11 mouse cellular contexts compared by ENCODE assay signal in genomic region chr11:54006901-54007300, GRCm38 (mm10). TPM values are rescaled to one million over a fixed set of nuclear protein-coding genes. Genes with fewer than 3 reads are reported as not detected.
DNase-seq lines count a peak whose midpoint lies in the region; ATAC-seq and TF ChIP-seq lines count a peak whose summit lies in the region.
"Had no signal": no experiment of that assay in that cellular context is flagged by ENCODE, and none has a peak within 500 bp of the region (broad histone marks: within the 10 kb centered on the region; RNA-seq: fewer than 3 reads in every experiment).

No protein-coding gene starts in this region.

- H3K4me3 ChIP-seq in left cerebral cortex, adult 2 months, result no peak overlapping the region
- H3K4me3 ChIP-seq in cerebellum, adult 2 months (replicated peaks; ENCODE audit: insufficient read depth, low read depth, low read length), result no peak overlapping the region
- no peak overlapping the region for H3K4me3 ChIP-seq in heart, embryonic 12.5 days
- no peak overlapping the region for H3K4me3 ChIP-seq in liver, embryonic 14.5 days (ENCODE audit: insufficient read depth in 1 of 2, low read depth in 2 of 2, low read length in 2 of 2)
- H3K4me3 ChIP-seq in midbrain, embryonic 15.5 days, result no peak overlapping the region
- H3K4me3 ChIP-seq: embryonic facial prominence, embryonic 13.5 days; hindbrain, embryonic 12.5 days; myocyte had no signal

- no peak for TF ChIP-seq POLR2A in cerebellum, adult 2 months (IDR thresholded peaks at IDR 0.05; ENCODE audit: borderline replicate concordance, insufficient read depth, low read length)

- peaks cover 63% of the 10 kb centered on the region for H3K4me1 ChIP-seq in cerebellum, adult 2 months (ENCODE audit: control insufficient read depth, insufficient read depth, low read length)
- no peaks in the 10 kb centered on the region for H3K4me1 ChIP-seq in heart, embryonic 12.5 days (replicated peaks)
- peaks cover 42 to 49% of the 10 kb centered on the region in 2 experiments for H3K4me1 ChIP-seq in liver, embryonic 14.5 days (replicated peaks; ENCODE audit: control insufficient read depth in 2 of 2, insufficient read depth in 2 of 2, low read length in 1 of 2)
- H3K4me1 ChIP-seq in midbrain, embryonic 15.5 days, result no peaks in the 10 kb centered on the region

- TF ChIP-seq CTCF in left cerebral cortex, adult 2 months (IDR thresholded peaks at IDR 0.05), result no peak
- TF ChIP-seq CTCF in cerebellum, adult 2 months (IDR thresholded peaks at IDR 0.05; ENCODE audit: borderline replicate concordance, insufficient read depth, low read depth, low read length), result no peak
- no peak for TF ChIP-seq CTCF in liver, embryonic 14.5 days (IDR thresholded peaks at IDR 0.05; ENCODE audit: low read depth)

- no peak overlapping the region for H3K4me2 ChIP-seq in heart, embryonic 12.5 days
- H3K4me2 ChIP-seq in liver, embryonic 14.5 days (ENCODE audit: low read depth), result peak overlapping the region; percentile 46
- H3K4me2 ChIP-seq in midbrain, embryonic 15.5 days, result no peak overlapping the region
- H3K4me2 ChIP-seq: embryonic facial prominence, embryonic 13.5 days; hindbrain, embryonic 12.5 days had no signal

- peak; percentile 82 for DNase-seq in left cerebral cortex, postnatal 4 days
- no peak for DNase-seq in left cerebral cortex, adult 2 months (ENCODE audit: extremely low spot score in 1 of 2, low spot score in 2 of 2)
- peak; percentile 82 to 84 for DNase-seq in cerebellum, adult 2 months
- no peak for DNase-seq in liver, embryonic 14.5 days (ENCODE audit: low read depth in 3 of 3, low spot score in 3 of 3)
- DNase-seq in layer of hippocampus, postnatal 25 days (ENCODE audit: extremely low spot score in 1 of 2, low spot score in 1 of 2), result no peak
- no peak for DNase-seq in thymus, postnatal 25 days

- no peaks in the 10 kb centered on the region for H3K36me3 ChIP-seq in heart, embryonic 12.5 days
- peaks cover 57% of the 10 kb centered on the region for H3K36me3 ChIP-seq in liver, embryonic 14.5 days (replicated peaks; ENCODE audit: control insufficient read depth, insufficient read depth, low read depth)
- H3K36me3 ChIP-seq in midbrain, embryonic 15.5 days (replicated peaks), result no peaks in the 10 kb centered on the region
- H3K36me3 ChIP-seq: embryonic facial prominence, embryonic 13.5 days; hindbrain, embryonic 12.5 days had no signal

- TF ChIP-seq EP300 in liver, embryonic 14.5 days (IDR thresholded peaks at IDR 0.05; ENCODE audit: low read depth), result no peak

- no peaks in the 10 kb centered on the region for H3K9me3 ChIP-seq in heart, embryonic 12.5 days (replicated peaks)
- H3K9me3 ChIP-seq in liver, embryonic 14.5 days (ENCODE audit: control insufficient read depth, low read length), result no peaks in the 10 kb centered on the region
- H3K9me3 ChIP-seq in midbrain, embryonic 15.5 days, result no peaks in the 10 kb centered on the region
- H3K9me3 ChIP-seq: embryonic facial prominence, embryonic 13.5 days; hindbrain, embryonic 12.5 days had no signal

- 11% methylated on average over 4 of the region's 4 CpGs for WGBS in cerebellum, adult 2 months
- WGBS in heart, embryonic 12.5 days, result 71% methylated on average over 4 of the region's 4 CpGs
- WGBS in liver, embryonic 14.5 days (ENCODE audit: insufficient replicate concordance), result 59% methylated on average over 4 of the region's 4 CpGs
- 80% methylated on average over 4 of the region's 4 CpGs for WGBS in midbrain, embryonic 15.5 days

- no peak overlapping the region for H3K9ac ChIP-seq in heart, embryonic 12.5 days
- H3K9ac ChIP-seq in liver, embryonic 14.5 days (replicated peaks), result peak overlapping the region; percentile 52
- no peak overlapping the region for H3K9ac ChIP-seq in midbrain, embryonic 15.5 days
- H3K9ac ChIP-seq: embryonic facial prominence, embryonic 13.5 days; hindbrain, embryonic 12.5 days had no signal

- H3K27ac ChIP-seq in left cerebral cortex, adult 2 months, result no peak overlapping the region
- peak overlapping the region; percentile 97 for H3K27ac ChIP-seq in cerebellum, adult 2 months (ENCODE audit: insufficient read depth, low read length)
- 0 out of 2 replicates have a peak overlapping the region, but pooled peaks have one; percentile 5 for H3K27ac ChIP-seq in heart, embryonic 12.5 days (ENCODE audit: poor library complexity, severe bottlenecking)
- H3K27ac ChIP-seq in liver, embryonic 14.5 days, result peak overlapping the region; percentile 94
- H3K27ac ChIP-seq in midbrain, embryonic 15.5 days, result no peak overlapping the region
- H3K27ac ChIP-seq: embryonic facial prominence, embryonic 13.5 days; hindbrain, embryonic 12.5 days had no signal

- ATAC-seq in heart, embryonic 12.5 days (ENCODE audit: insufficient number of reproducible peaks, low FRiP score), result no peak
- no peak for ATAC-seq in liver, embryonic 14.5 days (ENCODE audit: insufficient read depth)
- ATAC-seq in midbrain, embryonic 15.5 days (replicated peaks), result no peak

- no peaks in the 10 kb centered on the region for H3K27me3 ChIP-seq in cerebellum, adult 2 months (ENCODE audit: control insufficient read depth, insufficient read depth, low read length)
- H3K27me3 ChIP-seq in heart, embryonic 12.5 days (replicated peaks), result no peaks in the 10 kb centered on the region
- no peaks in the 10 kb centered on the region for H3K27me3 ChIP-seq in liver, embryonic 14.5 days (ENCODE audit: control insufficient read depth, insufficient read depth, low read length)
- H3K27me3 ChIP-seq in midbrain, embryonic 15.5 days (replicated peaks), result no peaks in the 10 kb centered on the region
- H3K27me3 ChIP-seq: embryonic facial prominence, embryonic 13.5 days; hindbrain, embryonic 12.5 days had no signal

- intact Hi-C loops in left cerebral cortex, postnatal 4 days (cut with DNase I), result loop anchor here (10.0 kb wide), 1 partner anchor 528 kb away; no protein-coding TSS in a partner anchor
- intact Hi-C loops in left cerebral cortex, adult 2 months (cut with DNase I), result loop anchor here (10.0 kb wide), 1 partner anchor 348 kb away; no protein-coding TSS in a partner anchor

RNA-seq across cellular contexts. Expression of gene Slc22a4, which starts 21.0 kb away (rescaled TPM):
- total RNA-seq in left cerebral cortex, postnatal 4 days (2021), result 1 to 10 TPM; 4.0 to 4.7 TPM
- 1 to 10 TPM; 8.5 to 8.8 TPM for total RNA-seq in left cerebral cortex, adult 2 months (2021)
- polyA plus RNA-seq in cerebellum, adult 2 months (2012; rRNA removed), result 53.6 and 61.9 TPM in 2 replicates
- 4.0 and 4.3 TPM in 2 replicates for polyA plus RNA-seq in heart, embryonic 12.5 days (2016; fragmentation: Nextera tagmentation; extraction: Ambion mirVana)
- 21.1 and 24.4 TPM in 2 replicates for polyA plus RNA-seq in liver, embryonic 14.5 days (2012; rRNA removed)
- 34.0 and 35.6 TPM in 2 replicates for polyA plus RNA-seq in liver, embryonic 14.5 days (2014; fragmentation: Nextera tagmentation; extraction: Ambion mirVana)
- 1 to 10 TPM; 4.8 to 7.2 TPM for total RNA-seq in layer of hippocampus, postnatal 25 days (2021)
- 3.3 and 4.0 TPM in 2 replicates for polyA plus RNA-seq in midbrain, embryonic 15.5 days (2015; fragmentation: Nextera tagmentation; extraction: Ambion mirVana)

RNA-seq across cellular contexts. Expression of gene Slc22a21, which starts 26.8 kb away (rescaled TPM):
- 1 to 10 TPM; 4.1 to 5.7 TPM for total RNA-seq in left cerebral cortex, postnatal 4 days (2021)
- 1 to 10 TPM; 1.3 TPM for total RNA-seq in left cerebral cortex, adult 2 months (2021)
- 2.4 and 2.7 TPM in 2 replicates for polyA plus RNA-seq in cerebellum, adult 2 months (2012; rRNA removed)
- 2.6 and 3.2 TPM in 2 replicates for polyA plus RNA-seq in heart, embryonic 12.5 days (2016; fragmentation: Nextera tagmentation; extraction: Ambion mirVana)
- 2.0 and 2.8 TPM in 2 replicates for polyA plus RNA-seq in liver, embryonic 14.5 days (2012; rRNA removed)
- 1.3 and 1.7 TPM in 2 replicates for polyA plus RNA-seq in liver, embryonic 14.5 days (2014; fragmentation: Nextera tagmentation; extraction: Ambion mirVana)
- 1 to 10 TPM; 1.4 to 1.8 TPM for total RNA-seq in layer of hippocampus, postnatal 25 days (2021)
- polyA plus RNA-seq in midbrain, embryonic 15.5 days (2015; fragmentation: Nextera tagmentation; extraction: Ambion mirVana), result 2.1 and 3.0 TPM in 2 replicates

Comparison
In these comparisons a context has a peak if more than half of its experiments do, and no peak if none do; other contexts are left out.
1. DNase-seq: peak in left cerebral cortex, postnatal 4 days (single experiment) and cerebellum, adult 2 months (2 of 2); none in left cerebral cortex, adult 2 months (0 of 2), liver, embryonic 14.5 days (0 of 3), layer of hippocampus, postnatal 25 days (0 of 2) and thymus, postnatal 25 days (single experiment).
2. H3K27ac ChIP-seq: peak in cerebellum, adult 2 months (single experiment), heart, embryonic 12.5 days (single experiment) and liver, embryonic 14.5 days (single experiment); none in left cerebral cortex, adult 2 months (single experiment) and midbrain, embryonic 15.5 days (single experiment).